Mouse (Mus musculus) kidney, embryonic 15.5 days (tissue): ENCODE measurements around the gene Tgif1. TPM values are rescaled to one million over a fixed set of nuclear protein-coding genes. Genes with fewer than 3 reads are reported as not detected.
A peak's percentile ranks its signal among the peaks of the same experiment; 100 is the strongest.

Experiments used
- ATAC-seq: fragments of 200-750 bp; cut with Nextera tagmentation; replicated peaks from 2 replicates; pipeline ENCODE4 v1.8.0; 2017; ENCODE audit warnings: moderate TSS enrichment; ENCODE audit not compliant: low FRiP score
- H3K27ac ChIP-seq: fragments of 300-500 bp; sonication (generic); 2 replicates; pipeline ENCODE4 v1.5.1; 2015; ENCODE audit warnings: mild to moderate bottlenecking, inconsistent platforms
- H3K27me3 ChIP-seq: fragments of 300-500 bp; sonication (generic); 2 replicates; pipeline ENCODE4 v1.6.1; 2015; ENCODE audit warnings: inconsistent platforms
- H3K36me3 ChIP-seq: fragments of 300-500 bp; sonication (generic); 2 replicates; pipeline ENCODE4 v1.6.1; 2015; ENCODE audit warnings: inconsistent platforms
- H3K4me1 ChIP-seq: fragments of 300-500 bp; sonication (generic); 2 replicates; pipeline ENCODE4 v1.6.1; 2015; ENCODE audit warnings: inconsistent platforms
- H3K4me2 ChIP-seq: fragments of 300-500 bp; sonication (generic); 2 replicates; pipeline ENCODE4 v1.6.1; 2015; ENCODE audit warnings: moderate library complexity, mild to moderate bottlenecking, inconsistent platforms
- H3K4me3 ChIP-seq: fragments of 300-500 bp; sonication (generic); replicated peaks from 2 replicates; pipeline ENCODE4 v1.5.1; 2015; ENCODE audit warnings: mild to moderate bottlenecking, inconsistent platforms
- H3K9ac ChIP-seq: fragments of 300-500 bp; sonication (generic); 2 replicates; pipeline ENCODE4 v1.6.1; 2015; ENCODE audit warnings: mild to moderate bottlenecking, inconsistent platforms
- H3K9me3 ChIP-seq: fragments of 300-500 bp; sonication (generic); replicated peaks from 2 replicates; pipeline ENCODE4 v1.6.1; 2016; ENCODE audit warnings: inconsistent platforms
- WGBS: fragments of 180-500 bp; shearing (Covaris S2); methylation state at CpG from one replicate; pipeline ENCODE4 v1.1.7; 2015; ENCODE audit warnings: mixed read lengths; 5-methylcytosine and 5-hydroxymethylcytosine counted together
- polyA plus RNA-seq: library from polyadenylated mRNA; unstranded; fragments of >200 nt; fragmentation: Nextera tagmentation; extraction: Ambion mirVana; gene quantifications from 2 replicates; pipeline ENCODE4 v1.2.1, GENCODE M21; 2015

Tgif1 gene
- polyA plus RNA-seq, 1 experiment from 2014 or later = 87.9 TPM

GRCm38 (mm10) chr17:70864645-70865044, 11.3 kb upstream of the Tgif1 start:
- Histone ChIP-seq H3K4me1 (no peaks in the 10 kb centered on the region), H3K9ac (no peak overlapping the region), H3K27ac (no peak overlapping the region), H3K4me2 (no peak overlapping the region), H3K9me3 (no peaks in the 10 kb centered on the region), H3K36me3 (no peaks in the 10 kb centered on the region), H3K27me3 (no peaks in the 10 kb centered on the region), H3K4me3 (no peak overlapping the region)
- ATAC-seq = no peak
- 68% methylated on average over 3 of the region's 3 CpGs for WGBS

- no peaks in the 10 kb centered on the region for H3K9me3 ChIP-seq
- H3K4me1 ChIP-seq = no peaks in the 10 kb centered on the region
- H3K27ac ChIP-seq = no peak overlapping the region
- no peak overlapping the region for H3K9ac ChIP-seq
- no peaks in the 10 kb centered on the region for H3K36me3 ChIP-seq
- no peak for ATAC-seq
- H3K4me3 ChIP-seq = no peak overlapping the region
- WGBS = 93% methylated on average over 8 of the region's 8 CpGs
- H3K27me3 ChIP-seq = no peaks in the 10 kb centered on the region
- H3K4me2 ChIP-seq = no peak overlapping the region
Measured at GRCm38 (mm10) chr17:70864117-70864516, 10.8 kb upstream of the Tgif1 start.

- Histone ChIP-seq H3K4me3 (no peak overlapping the region), H3K9ac (no peak overlapping the region), H3K4me2 (no peak overlapping the region), H3K27me3 (no peaks in the 10 kb centered on the region), H3K9me3 (no peaks in the 10 kb centered on the region), H3K27ac (no peak overlapping the region), H3K36me3 (no peaks in the 10 kb centered on the region), H3K4me1 (peaks cover 17% of the 10 kb centered on the region)
- ATAC-seq = peak; percentile 75
- 74% methylated on average over 4 of the region's 4 CpGs for WGBS
Measured at GRCm38 (mm10) chr17:70858814-70859213, 5.5 kb upstream of the Tgif1 start.

- Histone ChIP-seq H3K27ac (no peak overlapping the region), H3K4me2 (0 out of 2 replicates have a peak overlapping the region, but pooled peaks have one; percentile 21)
Measured at GRCm38 (mm10) chr17:70856871-70857415, 3.6 kb upstream of the Tgif1 start.

GRCm38 (mm10) chr17:70854021-70854420, 675 bp upstream of the Tgif1 start:
- ATAC-seq = no peak
- H3K4me2 ChIP-seq = peak overlapping the region; percentile 94
- H3K27ac ChIP-seq = peak overlapping the region; percentile 98
- no peaks in the 10 kb centered on the region for H3K27me3 ChIP-seq
- H3K9me3 ChIP-seq = no peaks in the 10 kb centered on the region
- 28% methylated on average over 6 of the region's 6 CpGs for WGBS
- H3K36me3 ChIP-seq = no peaks in the 10 kb centered on the region
- H3K9ac ChIP-seq = no peak overlapping the region
- peak overlapping the region; percentile 65 for H3K4me3 ChIP-seq
- peaks cover 20% of the 10 kb centered on the region for H3K4me1 ChIP-seq

More at GRCm38 (mm10) chr17:70856871-70857415, 3.6 kb upstream of the Tgif1 start:
- Histone ChIP-seq H3K36me3 (no peaks in the 10 kb centered on the region), H3K4me1 (peaks cover 18% of the 10 kb centered on the region), H3K4me3 (no peak overlapping the region), H3K9ac (no peak overlapping the region), H3K27me3 (no peaks in the 10 kb centered on the region), H3K9me3 (no peaks in the 10 kb centered on the region)
- WGBS = 46% methylated on average over 12 of the region's 12 CpGs
- no peak for ATAC-seq

- peak; percentile 57 for ATAC-seq
- WGBS = under 1% methylated on average over 51 of the region's 51 CpGs
- no peaks in the 10 kb centered on the region for H3K36me3 ChIP-seq
- peaks cover 23% of the 10 kb centered on the region for H3K4me1 ChIP-seq
- no peaks in the 10 kb centered on the region for H3K9me3 ChIP-seq
- peak overlapping the region; percentile 94 for H3K4me2 ChIP-seq
- peak overlapping the region; percentile 65 for H3K4me3 ChIP-seq
- peak overlapping the region; percentile 98 for H3K27ac ChIP-seq
- H3K27me3 ChIP-seq = no peaks in the 10 kb centered on the region
- peak overlapping the region; percentile 71 for H3K9ac ChIP-seq
Measured at GRCm38 (mm10) chr17:70852686-70853386, 510 bp downstream of the Tgif1 start.

GRCm38 (mm10) chr17:70852011-70852685, 1.2 kb downstream of the Tgif1 start:
- H3K4me2 ChIP-seq = peak overlapping the region; percentile 94
- WGBS = under 1% methylated on average over 29 of the region's 29 CpGs
- no peaks in the 10 kb centered on the region for H3K9me3 ChIP-seq
- H3K4me3 ChIP-seq = peak overlapping the region; percentile 65
- no peaks in the 10 kb centered on the region for H3K27me3 ChIP-seq
- H3K4me1 ChIP-seq = peaks cover 25% of the 10 kb centered on the region
- no peak for ATAC-seq
- peak overlapping the region; percentile 71 for H3K9ac ChIP-seq
- peak overlapping the region; percentile 98 for H3K27ac ChIP-seq
- no peaks in the 10 kb centered on the region for H3K36me3 ChIP-seq

GRCm38 (mm10) chr17:70850996-70851991, 2.1 kb downstream of the Tgif1 start:
- H3K27me3 ChIP-seq = no peaks in the 10 kb centered on the region
- peaks cover 27% of the 10 kb centered on the region for H3K4me1 ChIP-seq
- peak overlapping the region; percentile 94 for H3K4me2 ChIP-seq
- WGBS = under 1% methylated on average over 54 of the region's 54 CpGs
- peak overlapping the region; percentile 98 for H3K27ac ChIP-seq
- H3K9me3 ChIP-seq = no peaks in the 10 kb centered on the region
- peak; percentile 76 for ATAC-seq
- no peaks in the 10 kb centered on the region for H3K36me3 ChIP-seq
- H3K4me3 ChIP-seq = peak overlapping the region; percentile 65
- peak overlapping the region; percentile 71 for H3K9ac ChIP-seq

- peak; percentile 19 for ATAC-seq
- no peaks in the 10 kb centered on the region for H3K27me3 ChIP-seq
- no peaks in the 10 kb centered on the region for H3K9me3 ChIP-seq
- H3K27ac ChIP-seq = peak overlapping the region; percentile 98
- H3K36me3 ChIP-seq = peaks cover 7% of the 10 kb centered on the region
- WGBS = under 1% methylated on average over 40 of the region's 40 CpGs
- H3K9ac ChIP-seq = peak overlapping the region; percentile 71
- H3K4me3 ChIP-seq = peak overlapping the region; percentile 65
- H3K4me1 ChIP-seq = peaks cover 35% of the 10 kb centered on the region
- peak overlapping the region; percentile 94 for H3K4me2 ChIP-seq
Measured at GRCm38 (mm10) chr17:70850233-70850995, 2.9 kb downstream of the Tgif1 start.

GRCm38 (mm10) chr17:70849399-70850232, 3.7 kb downstream of the Tgif1 start:
- peak overlapping the region; percentile 71 for H3K9ac ChIP-seq
- H3K36me3 ChIP-seq = peaks cover 15% of the 10 kb centered on the region
- peak overlapping the region; percentile 65 for H3K4me3 ChIP-seq
- H3K4me1 ChIP-seq = peaks cover 43% of the 10 kb centered on the region
- H3K4me2 ChIP-seq = peak overlapping the region; percentile 94
- peak overlapping the region; percentile 98 for H3K27ac ChIP-seq
- H3K9me3 ChIP-seq = no peaks in the 10 kb centered on the region
- ATAC-seq = peak; percentile 9
- no peaks in the 10 kb centered on the region for H3K27me3 ChIP-seq
- under 1% methylated on average over 33 of the region's 33 CpGs for WGBS
